Mouse (Mus musculus) hindbrain, embryonic 15.5 days (tissue): ENCODE results near the gene Obscn. TPM values are rescaled to one million over a fixed set of nuclear protein-coding genes. Genes with fewer than 3 reads are reported as not detected.

ENCODE experiments used
- ATAC-seq: fragments of 200-750 bp; cut with Nextera tagmentation; 2 replicates; pipeline ENCODE4 v1.8.0; 2017; ENCODE audit warnings: low read depth, moderate number of reproducible peaks, moderate TSS enrichment; ENCODE audit not compliant: low FRiP score
- H3K27ac ChIP-seq: fragments of 300-500 bp; sonication (generic); replicated peaks from 2 replicates; pipeline ENCODE4 v1.5.1; 2015; ENCODE audit warnings: mild to moderate bottlenecking, inconsistent platforms
- H3K27me3 ChIP-seq: fragments of 300-500 bp; sonication (generic); 2 replicates; pipeline ENCODE4 v1.6.1; 2015; ENCODE audit warnings: control low read depth, inconsistent platforms
- H3K36me3 ChIP-seq: fragments of 300-500 bp; sonication (generic); 2 replicates; pipeline ENCODE4 v1.6.1; 2015; ENCODE audit warnings: control low read depth, inconsistent platforms
- H3K4me1 ChIP-seq: fragments of 300-500 bp; sonication (generic); replicated peaks from 2 replicates; pipeline ENCODE4 v1.6.1; 2015; ENCODE audit warnings: control low read depth, inconsistent platforms
- H3K4me2 ChIP-seq: fragments of 300-500 bp; sonication (generic); 2 replicates; pipeline ENCODE4 v1.6.1; 2015; ENCODE audit warnings: moderate library complexity, mild to moderate bottlenecking, inconsistent platforms
- H3K4me3 ChIP-seq: fragments of 300-500 bp; sonication (generic); 2 replicates; pipeline ENCODE4 v1.5.1; 2015; ENCODE audit warnings: mild to moderate bottlenecking, inconsistent platforms
- H3K9ac ChIP-seq: fragments of 300-500 bp; sonication (generic); 2 replicates; pipeline ENCODE4 v1.6.1; 2015; ENCODE audit warnings: inconsistent platforms
- H3K9me3 ChIP-seq: fragments of 300-500 bp; sonication (generic); 2 replicates; pipeline ENCODE4 v1.6.1; 2016; ENCODE audit warnings: control low read depth, inconsistent platforms
- WGBS: fragments of 180-500 bp; shearing (Covaris S2); methylation state at CpG from one replicate; pipeline ENCODE4 v1.1.7; 2015; 5-methylcytosine and 5-hydroxymethylcytosine counted together
- polyA plus RNA-seq: library from polyadenylated mRNA; unstranded; fragments of >200 nt; fragmentation: Nextera tagmentation; extraction: Ambion mirVana; gene quantifications from 2 replicates; pipeline ENCODE4 v1.2.1, GENCODE M21; 2015

Obscn gene
- polyA plus RNA-seq, 1 experiment from 2014 or later = 0.45 TPM

- peak within 1 kb of the TSS; percentile 65 for H3K4me3 ChIP-seq
- peak within 1 kb of the TSS; percentile 78 for H3K4me2 ChIP-seq
- no peaks in the 10 kb centered on the region for H3K27me3 ChIP-seq
- peak within 1 kb of the TSS; percentile 85 for H3K9ac ChIP-seq
- H3K9me3 ChIP-seq = no peaks in the 10 kb centered on the region
- ATAC-seq = peak; percentile 98
- no peaks in the 10 kb centered on the region for H3K36me3 ChIP-seq
- 4% methylated on average over 66 of the region's 68 CpGs for WGBS
- H3K27ac ChIP-seq = peak within 1 kb of the TSS; percentile 99
- peaks cover 19% of the 10 kb centered on the region for H3K4me1 ChIP-seq
These were observed 27.3 kb upstream of the Obscn start, which contains the start of gene Iba57 for GRCm38 (mm10) chr11:59163255-59164236. Iba57 (minus strand) TSS chr11:59163739.

DNA sequence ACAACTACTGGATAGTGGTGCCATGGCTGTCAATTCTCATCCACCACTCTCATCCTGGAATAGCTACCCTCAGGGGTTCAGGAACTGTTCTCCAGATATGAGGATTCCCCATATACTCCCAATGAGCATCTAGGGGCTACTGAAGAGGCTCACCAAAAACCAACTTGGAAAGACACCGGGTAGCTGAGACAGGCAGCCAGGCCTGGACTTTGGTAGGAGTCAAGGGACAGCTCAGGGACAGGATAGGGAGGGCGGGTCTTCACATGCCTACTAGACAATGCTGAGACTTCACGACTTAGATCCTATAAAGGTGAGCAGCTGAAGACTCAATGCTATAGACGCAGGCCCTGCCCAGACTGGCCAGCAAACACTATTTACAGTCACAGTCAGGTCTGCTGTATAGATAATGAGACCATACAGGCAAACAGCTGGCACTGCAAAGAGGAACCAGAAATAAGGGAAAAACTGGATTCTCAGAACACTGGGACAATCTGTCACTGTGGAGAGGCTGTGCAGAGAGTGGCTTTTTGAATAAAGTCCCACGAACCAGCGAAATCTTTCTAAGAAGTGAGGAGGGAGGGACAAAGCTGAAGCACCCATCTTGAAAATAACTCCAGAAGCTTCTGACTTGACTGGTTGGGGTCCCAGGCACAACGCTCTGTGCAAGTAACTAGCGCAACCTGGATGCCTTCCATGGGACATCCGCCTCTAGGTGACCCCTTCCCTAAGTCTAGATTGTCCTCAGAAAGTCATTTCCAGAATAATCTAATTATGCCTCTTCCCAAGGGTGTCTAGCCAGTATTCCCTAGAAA is 26.4 kb upstream of the Obscn start:
- WGBS = 67% methylated on average over 9 of the region's 9 CpGs
- Histone ChIP-seq H3K27me3 (no peaks in the 10 kb centered on the region), H3K4me3 (peak overlapping the region; percentile 65), H3K9ac (peak overlapping the region; percentile 52), H3K4me2 (peak overlapping the region; percentile 78), H3K27ac (peak overlapping the region; percentile 99), H3K36me3 (peaks cover 4% of the 10 kb centered on the region; the same call in 1 of the 2 replicates), H3K9me3 (no peaks in the 10 kb centered on the region), H3K4me1 (peaks cover 19% of the 10 kb centered on the region)
- no peak for ATAC-seq

DNA sequence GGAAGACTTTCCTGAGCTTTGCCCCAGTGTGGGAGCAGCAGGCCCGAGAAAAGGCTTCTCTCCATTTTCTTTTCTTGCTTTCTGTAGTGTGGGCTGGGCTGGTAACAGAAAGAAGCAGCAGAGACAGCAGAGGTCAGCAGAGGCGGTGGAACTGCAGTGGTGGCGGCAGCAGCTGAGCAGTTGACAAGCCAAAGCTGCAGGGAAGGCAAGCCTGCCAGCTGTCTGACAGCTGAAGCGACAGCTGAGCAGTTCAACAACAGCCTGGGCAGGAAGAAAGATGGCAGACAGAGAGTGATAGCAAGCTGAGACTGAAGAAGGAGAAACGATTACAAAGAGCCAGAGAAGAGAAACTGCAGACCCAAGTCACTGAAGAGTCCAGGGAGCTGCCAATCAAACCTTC is 25.2 kb upstream of the Obscn start:
- peaks cover 11% of the 10 kb centered on the region; the same call in 1 of the 2 replicates for H3K36me3 ChIP-seq
- 69% methylated on average over 5 of the region's 5 CpGs for WGBS
- H3K9ac ChIP-seq = no peak overlapping the region
- peaks cover 19% of the 10 kb centered on the region for H3K4me1 ChIP-seq
- no peaks in the 10 kb centered on the region for H3K9me3 ChIP-seq
- H3K27me3 ChIP-seq = no peaks in the 10 kb centered on the region
- H3K27ac ChIP-seq = no peak overlapping the region
- ATAC-seq = no peak
- no peak overlapping the region for H3K4me3 ChIP-seq
- H3K4me2 ChIP-seq = no peak overlapping the region

- 80% methylated on average over 4 of the region's 4 CpGs for WGBS
- H3K36me3 ChIP-seq = peaks cover 11% of the 10 kb centered on the region; the same call in 1 of the 2 replicates
These were observed 23.4 kb upstream of the Obscn start for GRCm38 (mm10) chr11:59159558-59159957.

GRCm38 (mm10) chr11:59159099-59159498 is 22.9 kb upstream of the Obscn start:
- Histone ChIP-seq H3K4me3 (no peak overlapping the region), H3K36me3 (peaks cover 11% of the 10 kb centered on the region; the same call in 1 of the 2 replicates), H3K27me3 (no peaks in the 10 kb centered on the region), H3K9me3 (no peaks in the 10 kb centered on the region), H3K4me2 (no peak overlapping the region), H3K27ac (no peak overlapping the region), H3K9ac (no peak overlapping the region), H3K4me1 (peaks cover 15% of the 10 kb centered on the region)
- 91% methylated on average over 13 of the region's 13 CpGs for WGBS
- ATAC-seq = no peak

More at GRCm38 (mm10) chr11:59159558-59159957, 23.4 kb upstream of the Obscn start:
- Histone ChIP-seq H3K27me3 (no peaks in the 10 kb centered on the region), H3K27ac (no peak overlapping the region), H3K4me1 (peaks cover 19% of the 10 kb centered on the region), H3K4me3 (no peak overlapping the region), H3K9ac (no peak overlapping the region), H3K4me2 (no peak overlapping the region), H3K9me3 (no peaks in the 10 kb centered on the region)
- ATAC-seq = no peak

- no peak overlapping the region for H3K4me2 ChIP-seq
- H3K27me3 ChIP-seq = no peaks in the 10 kb centered on the region
- H3K9ac ChIP-seq = no peak overlapping the region
- H3K36me3 ChIP-seq = peaks cover 11% of the 10 kb centered on the region; the same call in 1 of the 2 replicates
- no peak for ATAC-seq
- no peaks in the 10 kb centered on the region for H3K9me3 ChIP-seq
- H3K4me3 ChIP-seq = no peak overlapping the region
- H3K27ac ChIP-seq = no peak overlapping the region
- WGBS = 87% methylated on average over 5 of the region's 5 CpGs
- H3K4me1 ChIP-seq = no peaks in the 10 kb centered on the region
These were observed 19.7 kb upstream of the Obscn start for GRCm38 (mm10) chr11:59155900-59156299.

- H3K4me1 ChIP-seq = no peaks in the 10 kb centered on the region
- H3K4me2 ChIP-seq = no peak overlapping the region
- no peaks in the 10 kb centered on the region for H3K9me3 ChIP-seq
- no peak overlapping the region for H3K9ac ChIP-seq
- no peak for ATAC-seq
- H3K27ac ChIP-seq = no peak overlapping the region
- peaks cover 11% of the 10 kb centered on the region; the same call in 1 of the 2 replicates for H3K36me3 ChIP-seq
- H3K4me3 ChIP-seq = no peak overlapping the region
- H3K27me3 ChIP-seq = no peaks in the 10 kb centered on the region
- 86% methylated on average over 7 of the region's 7 CpGs for WGBS
These were observed 18.0 kb upstream of the Obscn start for GRCm38 (mm10) chr11:59154220-59154619.

GRCm38 (mm10) chr11:59151729-59152128 is 15.5 kb upstream of the Obscn start:
- 29% methylated on average over 3 of the region's 3 CpGs for WGBS
- ATAC-seq = no peak
- no peak overlapping the region for H3K4me2 ChIP-seq
- H3K9ac ChIP-seq = no peak overlapping the region
- no peaks in the 10 kb centered on the region for H3K27me3 ChIP-seq
- no peaks in the 10 kb centered on the region for H3K9me3 ChIP-seq
- H3K27ac ChIP-seq = no peak overlapping the region
- H3K36me3 ChIP-seq = no peaks in the 10 kb centered on the region
- no peaks in the 10 kb centered on the region for H3K4me1 ChIP-seq
- H3K4me3 ChIP-seq = no peak overlapping the region

DNA sequence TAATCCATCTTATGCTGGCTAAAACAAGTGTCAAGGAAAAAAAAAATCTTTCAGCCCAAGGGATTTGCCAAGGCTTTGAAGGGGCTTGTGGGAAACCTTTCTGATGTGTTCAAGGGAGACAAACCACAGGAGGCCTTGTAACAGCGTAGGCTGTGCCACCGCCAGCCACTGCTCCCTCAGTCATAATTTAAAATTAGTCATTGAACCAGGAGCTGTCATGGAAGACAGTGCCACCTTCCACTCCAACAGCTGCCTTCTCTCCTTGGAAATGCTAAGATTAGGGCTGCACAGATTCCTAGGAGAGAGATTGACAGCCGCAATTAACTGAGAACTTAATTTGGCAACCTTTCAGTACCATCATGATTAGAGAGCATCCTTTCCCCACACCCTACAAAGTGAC is 13.1 kb upstream of the Obscn start:
- ATAC-seq = no peak
- Histone ChIP-seq H3K9ac (no peak overlapping the region), H3K4me3 (no peak overlapping the region), H3K9me3 (no peaks in the 10 kb centered on the region), H3K4me1 (no peaks in the 10 kb centered on the region), H3K27me3 (no peaks in the 10 kb centered on the region), H3K36me3 (no peaks in the 10 kb centered on the region), H3K4me2 (no peak overlapping the region), H3K27ac (no peak overlapping the region)
- 73% methylated on average over 3 of the region's 3 CpGs for WGBS

DNA sequence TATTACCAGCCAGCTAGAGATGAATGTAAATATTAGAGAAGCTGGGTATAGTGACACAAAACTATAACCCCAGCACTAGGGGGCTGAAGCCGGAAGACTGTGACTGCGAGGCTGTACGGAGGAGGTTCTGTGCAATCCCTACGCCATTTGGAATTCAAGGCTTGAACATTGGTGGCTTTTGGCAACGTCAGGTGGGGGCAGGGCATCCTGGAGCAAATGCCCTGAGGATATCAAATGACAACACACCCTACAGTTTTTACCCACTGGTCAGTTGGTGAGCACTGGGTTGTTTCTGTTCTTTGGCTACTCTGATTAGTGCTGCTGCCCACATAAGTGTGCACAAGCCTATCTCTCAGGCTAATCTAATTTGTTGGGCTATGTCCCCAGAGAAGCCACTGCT is 6.8 kb upstream of the Obscn start:
- no peaks in the 10 kb centered on the region for H3K36me3 ChIP-seq
- H3K4me2 ChIP-seq = no peak overlapping the region
- H3K4me3 ChIP-seq = no peak overlapping the region
- no peak overlapping the region for H3K9ac ChIP-seq
- WGBS = 85% methylated on average over 5 of the region's 5 CpGs
- no peaks in the 10 kb centered on the region for H3K4me1 ChIP-seq
- no peak overlapping the region for H3K27ac ChIP-seq
- H3K27me3 ChIP-seq = 0 out of 2 replicates have a peak, but pooled peaks cover 3% of the 10 kb centered on the region
- no peaks in the 10 kb centered on the region for H3K9me3 ChIP-seq
- no peak for ATAC-seq

- Histone ChIP-seq H3K4me1 (no peaks in the 10 kb centered on the region), H3K9me3 (no peaks in the 10 kb centered on the region), H3K4me3 (no peak overlapping the region), H3K4me2 (peak overlapping the region; percentile 37), H3K27me3 (peaks cover 11% of the 10 kb centered on the region), H3K9ac (no peak overlapping the region), H3K27ac (no peak overlapping the region), H3K36me3 (no peaks in the 10 kb centered on the region)
- WGBS = 11% methylated on average over 14 of the region's 14 CpGs
- ATAC-seq = no peak
These were observed 5.7 kb upstream of the Obscn start for GRCm38 (mm10) chr11:59141772-59142370.
